Mouse (Mus musculus) myocyte (in vitro differentiated cells): ENCODE results near the gene Srp14.
A peak's percentile ranks its signal among the peaks of the same experiment; 100 is the strongest.

Experiments
- CEBPB ChIP-seq: IDR thresholded peaks from 2 replicates; pipeline ENCODE4 v1.6.1; 2011; ENCODE audit warnings: mild to moderate bottlenecking, moderate library complexity; ENCODE audit not compliant: poor library complexity, insufficient read depth, severe bottlenecking
- E2F4 ChIP-seq: IDR thresholded peaks from one replicate; pipeline ENCODE4 v1.6.1; 2011; ENCODE audit warnings: mild to moderate bottlenecking, control low read depth, moderate library complexity; ENCODE audit not compliant: insufficient read depth
- MAX ChIP-seq: IDR thresholded peaks from one replicate; pipeline ENCODE4 v1.6.1; 2011; ENCODE audit warnings: low read depth, mild to moderate bottlenecking, control low read depth
- MYOD1 ChIP-seq, 3 experiments: IDR thresholded peaks; one replicate each; pipeline ENCODE4 v1.6.1; 2011; ENCODE audit warnings: control low read depth in 2 of 3, low read depth in 2 of 3, mild to moderate bottlenecking in 2 of 3, moderate library complexity in 1 of 3; ENCODE audit not compliant: insufficient read length in 2 of 3, control insufficient read depth in 1 of 3
- MYOG ChIP-seq, 3 experiments: IDR thresholded peaks; one replicate each; pipeline ENCODE4 v1.6.1; 2011; ENCODE audit warnings: control low read depth in 2 of 3, low read depth in 2 of 3, mild to moderate bottlenecking in 2 of 3; ENCODE audit not compliant: insufficient read length in 2 of 3, control insufficient read depth in 1 of 3, insufficient read depth in 1 of 3
- POLR2A ChIP-seq: IDR thresholded peaks from one replicate; pipeline ENCODE4 v1.6.1; 2011; ENCODE audit warnings: low read depth, mild to moderate bottlenecking, control low read depth, moderate library complexity; ENCODE audit not compliant: insufficient read length
- POLR2AphosphoS2 ChIP-seq: IDR thresholded peaks from one replicate; pipeline ENCODE4 v1.6.1; 2011; ENCODE audit warnings: low read depth, control low read depth; ENCODE audit not compliant: insufficient read length
- REST ChIP-seq: IDR thresholded peaks from one replicate; pipeline ENCODE4 v1.6.1; 2011; ENCODE audit warnings: mild to moderate bottlenecking, control low read depth, moderate library complexity; ENCODE audit not compliant: insufficient read depth, insufficient read length
- SRF ChIP-seq: IDR thresholded peaks from one replicate; pipeline ENCODE4 v1.6.1; 2011; ENCODE audit warnings: low read depth; ENCODE audit not compliant: control insufficient read depth, insufficient read length
- TCF12 ChIP-seq: IDR thresholded peaks from one replicate; pipeline ENCODE4 v1.6.1; 2011; ENCODE audit warnings: mild to moderate bottlenecking, control low read depth; ENCODE audit not compliant: poor library complexity, insufficient read depth, severe bottlenecking
- TCF3 ChIP-seq: IDR thresholded peaks from one replicate; pipeline ENCODE4 v1.6.1; 2011; ENCODE audit warnings: low read depth, control low read depth; ENCODE audit not compliant: insufficient read length
- USF1 ChIP-seq: IDR thresholded peaks from one replicate; pipeline ENCODE4 v1.6.1; 2011; ENCODE audit warnings: low read depth, mild to moderate bottlenecking, control low read depth, moderate library complexity

DNA sequence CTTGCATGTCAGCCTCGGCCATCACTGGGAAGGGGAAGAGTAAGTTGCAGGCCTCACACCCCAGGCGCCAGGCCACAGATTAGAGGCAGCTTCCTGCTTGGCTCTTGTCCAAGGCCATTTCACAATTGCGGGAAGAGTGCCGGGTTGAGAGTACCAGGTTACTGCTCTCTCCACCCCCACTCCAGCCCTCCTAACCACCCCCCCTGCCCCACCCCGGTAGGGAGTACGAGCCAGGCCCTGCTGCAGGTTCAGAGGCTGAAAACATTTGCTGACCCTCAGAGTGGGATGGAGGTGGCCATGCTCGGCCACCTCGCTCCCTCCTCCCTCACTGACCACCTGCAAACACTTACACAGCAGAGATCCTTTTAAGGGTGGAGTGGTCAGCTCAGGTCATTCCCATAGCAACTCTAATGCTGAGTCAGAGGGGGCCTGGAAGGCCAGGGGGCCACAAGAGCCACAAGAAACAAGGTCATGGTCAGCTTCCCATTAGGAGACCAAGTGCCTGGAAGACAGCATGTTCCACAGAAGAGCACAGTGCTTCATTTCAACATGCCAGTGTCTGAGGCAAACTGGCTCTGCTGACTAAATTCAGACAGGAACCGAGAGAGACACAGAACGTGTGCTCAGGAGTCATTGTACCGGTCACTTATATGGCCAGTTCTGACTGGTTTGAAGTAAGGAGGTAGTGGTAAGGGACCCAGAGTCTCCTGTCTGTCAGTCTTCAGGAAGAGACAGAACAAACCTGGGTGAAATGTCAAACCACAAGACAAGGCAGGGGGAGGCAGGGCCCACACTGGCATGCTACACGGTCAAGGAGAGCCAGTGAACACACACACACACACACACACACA is 11.0 kb upstream of the Srp14 start:
- TF ChIP-seq POLR2A: no peak
- no peak for TF ChIP-seq MAX
- TF ChIP-seq SRF: no peak
- peak; percentile 60; the same call in 1 of the 2 replicates for TF ChIP-seq CEBPB
- TF ChIP-seq TCF12: no peak
- no peak for TF ChIP-seq E2F4
- TF ChIP-seq MYOD1 (IDR thresholded peaks at IDR 0.05; ENCODE audit: control insufficient read depth in 1 of 3, insufficient read length in 2 of 3, low read depth in 2 of 3): no peak
- no peak for TF ChIP-seq TCF3
- no peak for TF ChIP-seq USF1
- TF ChIP-seq MYOG (IDR thresholded peaks at IDR 0.05; ENCODE audit: control insufficient read depth in 1 of 3, insufficient read depth in 1 of 3, insufficient read length in 2 of 3, low read depth in 2 of 3): no peak
- TF ChIP-seq POLR2AphosphoS2: no peak
- no peak for TF ChIP-seq REST
